ENCODE assay signal across 8 mouse cellular contexts in genomic region chr15:97663750-97664406, GRCm38 (mm10). TPM values are rescaled to one million over a fixed set of nuclear protein-coding genes. Genes with fewer than 3 reads are reported as not detected.
A peak's percentile ranks its signal among the peaks of the same experiment; 100 is the strongest.
DNase-seq lines count a peak whose midpoint lies in the region; ATAC-seq lines count a peak whose summit lies in the region.

No protein-coding gene starts in this region.

- peak; percentile 93 for ATAC-seq in frontal cortex, adult (ENCODE audit: low TSS enrichment)
- ATAC-seq in hindbrain, embryonic 12.5 days (ENCODE audit: low FRiP score) = peak; percentile 44; the same call in 1 of the 2 replicates

- H3K4me1 ChIP-seq in hindbrain, embryonic 12.5 days = peaks cover 4% of the 10 kb centered on the region; the same call in 1 of the 2 replicates

- 11% methylated on average over 19 of the region's 19 CpGs for WGBS in hindbrain, embryonic 12.5 days

- peak overlapping the region; percentile 33 for H3K4me3 ChIP-seq in hindbrain, embryonic 12.5 days

- H3K27ac ChIP-seq in hindbrain, embryonic 12.5 days = peak overlapping the region; percentile 37

- H3K9me3 ChIP-seq in hindbrain, embryonic 12.5 days (replicated peaks) = no peaks in the 10 kb centered on the region

- H3K4me2 ChIP-seq in hindbrain, embryonic 12.5 days (replicated peaks) = peak overlapping the region; percentile 63

- H3K36me3 ChIP-seq in hindbrain, embryonic 12.5 days = no peaks in the 10 kb centered on the region

- peak overlapping the region; percentile 45 for H3K9ac ChIP-seq in hindbrain, embryonic 12.5 days

- no peaks in the 10 kb centered on the region for H3K27me3 ChIP-seq in hindbrain, embryonic 12.5 days

- peak; percentile 90 for DNase-seq in NIH3T3 (ENCODE audit: low read depth)
- peak; percentile 83 for DNase-seq in cerebellum, adult 9-10 months
- DNase-seq in layer of hippocampus, postnatal 10 days (ENCODE audit: low spot score in 2 of 2) = peak; percentile 78 to 79
- DNase-seq in lung, postnatal 10 days = peak; percentile 82
- peak; percentile 62 for DNase-seq in ovary, postnatal 36 days (ENCODE audit: low spot score)
- peak; percentile 81 for DNase-seq in thymus, postnatal 14 days

RNA-seq across cellular contexts. Expression of gene Rpap3, which starts 41.7 kb away (rescaled TPM):
- polyA plus RNA-seq in hindbrain, embryonic 12.5 days (2016; fragmentation: Nextera tagmentation; extraction: Ambion mirVana) = 36.8 and 40.9 TPM in 2 replicates
- total RNA-seq in layer of hippocampus, postnatal 10 days (2021) = 10 to 100 TPM; 32.0 to 33.7 TPM

Comparison
In these comparisons a context has a peak if more than half of its experiments do, and no peak if none do; other contexts are left out.
1. Peak in every context shown above with its lines: DNase-seq, ATAC-seq, H3K4me3 ChIP-seq and H3K27ac ChIP-seq.